Mouse (Mus musculus) stomach, embryonic 14.5 days (tissue): ENCODE results near the gene Olfr1026. TPM values are rescaled to one million over a fixed set of nuclear protein-coding genes. Genes with fewer than 3 reads are reported as not detected.

Experiments
- polyA plus RNA-seq: library from polyadenylated mRNA; unstranded; fragments of >200 nt; fragmentation: Nextera tagmentation; extraction: Ambion mirVana; gene quantifications from 2 replicates; pipeline ENCODE4 v1.2.1, GENCODE M21; 2014

Olfr1026 gene
- polyA plus RNA-seq, 1 experiment from 2014 or later: not detected

Other genes with a start within 250 kb of the Olfr1026 start
- gene Olfr1006, start 242.8 kb upstream of the Olfr1026 start, polyA plus RNA-seq: not detected in 2 replicates
- not detected in 2 replicates for gene Olfr1008, start 232.1 kb upstream of the Olfr1026 start, polyA plus RNA-seq
- not detected in 2 replicates for gene Olfr1009, start 206.1 kb upstream of the Olfr1026 start, polyA plus RNA-seq
- not detected in 2 replicates for gene Olfr1012, start 158.8 kb upstream of the Olfr1026 start, polyA plus RNA-seq
- not detected in 2 replicates for gene Olfr1013, start 154.5 kb upstream of the Olfr1026 start, polyA plus RNA-seq
- gene Olfr1014, start 148.8 kb upstream of the Olfr1026 start, polyA plus RNA-seq: not detected in 2 replicates
- gene Olfr1015, start 139.5 kb upstream of the Olfr1026 start, polyA plus RNA-seq: not detected in 2 replicates
- gene Olfr1016, start 119.0 kb upstream of the Olfr1026 start, polyA plus RNA-seq: not detected in 2 replicates
- gene Olfr1018, start 103.1 kb upstream of the Olfr1026 start, polyA plus RNA-seq: not detected in 2 replicates
- not detected in 2 replicates for gene Olfr1019, start 76.1 kb upstream of the Olfr1026 start, polyA plus RNA-seq
- gene Olfr1020, start 74.5 kb upstream of the Olfr1026 start, polyA plus RNA-seq: not detected in 2 replicates
- gene Olfr1022, start 53.0 kb upstream of the Olfr1026 start, polyA plus RNA-seq: not detected in 2 replicates
- gene Olfr1023, start 35.9 kb upstream of the Olfr1026 start, polyA plus RNA-seq: not detected in 2 replicates
- not detected in 2 replicates for gene Olfr1024, start 16.5 kb upstream of the Olfr1026 start, polyA plus RNA-seq
- gene Olfr1025-ps1, start 6.4 kb upstream of the Olfr1026 start, polyA plus RNA-seq: not detected in 2 replicates
- gene Olfr1028, start 28.9 kb downstream of the Olfr1026 start, polyA plus RNA-seq: not detected in 2 replicates
- not detected in 2 replicates for gene Olfr1029, start 52.3 kb downstream of the Olfr1026 start, polyA plus RNA-seq
- gene Olfr1030, start 57.7 kb downstream of the Olfr1026 start, polyA plus RNA-seq: not detected in 2 replicates
- gene Olfr1031, start 68.7 kb downstream of the Olfr1026 start, polyA plus RNA-seq: not detected in 2 replicates
- gene Olfr1032, start 84.0 kb downstream of the Olfr1026 start, polyA plus RNA-seq: not detected in 2 replicates
- gene Olfr1033, start 99.1 kb downstream of the Olfr1026 start, polyA plus RNA-seq: 2.6 and 5.0 TPM in 2 replicates
- 0.07 TPM in 2 replicates for gene Olfr1034, start 124.3 kb downstream of the Olfr1026 start, polyA plus RNA-seq
- not detected in 2 replicates for gene Olfr1036, start 152.4 kb downstream of the Olfr1026 start, polyA plus RNA-seq
- gene Olfr1037, start 165.8 kb downstream of the Olfr1026 start, polyA plus RNA-seq: not detected in 2 replicates
- not detected in 2 replicates for gene Olfr1039, start 214.4 kb downstream of the Olfr1026 start, polyA plus RNA-seq
- gene Olfr1040, start 225.2 kb downstream of the Olfr1026 start, polyA plus RNA-seq: not detected in 2 replicates
- not detected in 2 replicates for gene Olfr1042, start 240.3 kb downstream of the Olfr1026 start, polyA plus RNA-seq
- not detected in 2 replicates for gene Olfr1043, start 246.0 kb downstream of the Olfr1026 start, polyA plus RNA-seq